Mouse (Mus musculus) layer of hippocampus, adult 8-10 months (tissue): ENCODE measurements around the gene Tnnt2. TPM values are rescaled to one million over a fixed set of nuclear protein-coding genes. Genes with fewer than 3 reads are reported as not detected.
A peak's percentile ranks its signal among the peaks of the same experiment; 100 is the strongest.

ENCODE experiments used
- DNase-seq, 2 experiments: peaks; one replicate each; pipeline ENCODE4 v3.0.0; 2022; ENCODE audit warnings: low spot score in 2 of 2
- total RNA-seq, 4 experiments: library from RNA; stranded (reverse); gene quantifications; 2 replicates each; pipeline ENCODE4 v1.2.4; 2022

Tnnt2 gene
- total RNA-seq, 4 experiments from 2014 or later: 2.7 to 6.2 (median 3.1) TPM

GRCm38 (mm10) chr1:135818481-135819086 lies 17.6 kb upstream of the Tnnt2 start, which contains the start of gene Lad1:
TSS of gene Lad1 (plus strand) at chr1:135818598.
- DNase-seq: no peak

- DNase-seq: no peak
Observed at GRCm38 (mm10) chr1:135820071-135820470, 16.1 kb upstream of the Tnnt2 start.

- DNase-seq: no peak
Observed at GRCm38 (mm10) chr1:135820736-135821364, 15.3 kb upstream of the Tnnt2 start.

- no peak for DNase-seq
Observed at GRCm38 (mm10) chr1:135821780-135822179, 14.4 kb upstream of the Tnnt2 start.

- DNase-seq: peak in 1 of 2 experiments; percentile 45
Observed at GRCm38 (mm10) chr1:135828918-135829317, 7.2 kb upstream of the Tnnt2 start.

GRCm38 (mm10) chr1:135834206-135834859 lies 1.8 kb upstream of the Tnnt2 start:
- no peak for DNase-seq

- no peak for DNase-seq
Observed at GRCm38 (mm10) chr1:135834983-135835382, 1.2 kb upstream of the Tnnt2 start.

- DNase-seq: no peak
Observed at GRCm38 (mm10) chr1:135838626-135839025, 2.5 kb downstream of the Tnnt2 start.

GRCm38 (mm10) chr1:135839065-135839464 lies 2.9 kb downstream of the Tnnt2 start:
- DNase-seq: no peak

- no peak for DNase-seq
Observed at GRCm38 (mm10) chr1:135840675-135841395, 4.7 kb downstream of the Tnnt2 start.

GRCm38 (mm10) chr1:135843519-135844262 lies 7.5 kb downstream of the Tnnt2 start:
- DNase-seq: no peak

- no peak for DNase-seq
Observed at GRCm38 (mm10) chr1:135844481-135844880, 8.3 kb downstream of the Tnnt2 start.

- no peak for DNase-seq
Observed at GRCm38 (mm10) chr1:135846632-135847031, 10.5 kb downstream of the Tnnt2 start.

- peak in 1 of 2 experiments; percentile 33 for DNase-seq
Observed at GRCm38 (mm10) chr1:135847139-135847562, 11.0 kb downstream of the Tnnt2 start.

GRCm38 (mm10) chr1:135847611-135848351 lies 11.6 kb downstream of the Tnnt2 start:
- no peak for DNase-seq

GRCm38 (mm10) chr1:135850722-135851512 lies 14.8 kb downstream of the Tnnt2 start:
- peak in 1 of 2 experiments; percentile 40 for DNase-seq

GRCm38 (mm10) chr1:135852044-135852756 lies 16.0 kb downstream of the Tnnt2 start:
- peak; percentile 25 to 45 for DNase-seq

- DNase-seq: no peak
Observed at GRCm38 (mm10) chr1:135853200-135853599, 17.0 kb downstream of the Tnnt2 start.
